Mouse (Mus musculus) brain, embryonic 14.5 days (tissue): ENCODE measurements around the gene Gng8.

Experiments
- CTCF ChIP-seq: fragments of 200-500 bp; IDR thresholded peaks from 2 replicates; pipeline ENCODE4 v1.5.1; 2012; ENCODE audit warnings: inconsistent platforms, mild to moderate bottlenecking, moderate library complexity, borderline replicate concordance; ENCODE audit not compliant: insufficient read depth, insufficient read length; ENCODE audit errors: extremely low read depth
- POLR2A ChIP-seq: fragments of 200-500 bp; IDR thresholded peaks from 2 replicates; pipeline ENCODE4 v1.6.1; 2012; ENCODE audit warnings: mild to moderate bottlenecking, inconsistent platforms, borderline replicate concordance; ENCODE audit not compliant: poor library complexity, insufficient read depth, insufficient read length, severe bottlenecking; ENCODE audit errors: extremely low read depth

- no peak for TF ChIP-seq CTCF
- TF ChIP-seq POLR2A, result no peak
These were observed 11.9 kb downstream of the Gng8 start for GRCm38 (mm10) chr7:16903439-16903955.
